Mouse (Mus musculus) cerebellum, postnatal 10 days (tissue): Measurements from ENCODE around the gene Elk4.
A peak's percentile ranks its signal among the peaks of the same experiment; 100 is the strongest.

ENCODE experiments used
- DNase-seq, 2 experiments: peaks; one replicate each; pipeline ENCODE4 v3.0.0; 2021; ENCODE audit warnings: mixed read lengths in 2 of 2

Elk4 gene

GRCm38 (mm10) chr1:132019876-132020275, 12.5 kb downstream of the Elk4 start:
- DNase-seq, result no peak

- DNase-seq, result no peak
Observed at GRCm38 (mm10) chr1:132022107-132022506, 14.7 kb downstream of the Elk4 start.

- peak in 1 of 2 experiments; percentile 33 for DNase-seq
Observed at GRCm38 (mm10) chr1:132026925-132027646, 19.7 kb downstream of the Elk4 start.

GRCm38 (mm10) chr1:132027978-132028377, 20.6 kb downstream of the Elk4 start:
- no peak for DNase-seq

- DNase-seq, result no peak
Observed at GRCm38 (mm10) chr1:132028413-132028812, 21.0 kb downstream of the Elk4 start.

- DNase-seq, result no peak
Observed at GRCm38 (mm10) chr1:132030574-132030973, 23.2 kb downstream of the Elk4 start.

- DNase-seq, result no peak
Observed at GRCm38 (mm10) chr1:132032172-132032571, 24.8 kb downstream of the Elk4 start.

GRCm38 (mm10) chr1:132037746-132038145, 30.3 kb downstream of the Elk4 start:
- DNase-seq, result no peak

- DNase-seq, result no peak
Observed at GRCm38 (mm10) chr1:132038753-132039152, 31.3 kb downstream of the Elk4 start.

- DNase-seq, result no peak
Observed at GRCm38 (mm10) chr1:132040201-132040621, 32.8 kb downstream of the Elk4 start.

GRCm38 (mm10) chr1:132043759-132044158, 36.4 kb downstream of the Elk4 start:
- no peak for DNase-seq

GRCm38 (mm10) chr1:132046143-132046735, 38.8 kb downstream of the Elk4 start:
- DNase-seq, result peak; percentile 84 to 85

- peak; percentile 46 to 54 for DNase-seq
Observed at GRCm38 (mm10) chr1:132051746-132052145, 44.3 kb downstream of the Elk4 start.

GRCm38 (mm10) chr1:132054387-132054786, 47.0 kb downstream of the Elk4 start:
- no peak for DNase-seq

- no peak for DNase-seq
Observed at GRCm38 (mm10) chr1:132055054-132055664, 47.8 kb downstream of the Elk4 start.

- no peak for DNase-seq
Observed at GRCm38 (mm10) chr1:132058558-132058957, 51.2 kb downstream of the Elk4 start.

GRCm38 (mm10) chr1:132060036-132060769, 52.8 kb downstream of the Elk4 start:
- DNase-seq, result no peak

GRCm38 (mm10) chr1:132061750-132062541, 54.5 kb downstream of the Elk4 start:
- no peak for DNase-seq

GRCm38 (mm10) chr1:132063096-132063495, 55.7 kb downstream of the Elk4 start:
- no peak for DNase-seq

- no peak for DNase-seq
Observed at GRCm38 (mm10) chr1:132065001-132065400, 57.6 kb downstream of the Elk4 start.

GRCm38 (mm10) chr1:132065475-132066172, 58.2 kb downstream of the Elk4 start:
- DNase-seq, result no peak
